Mouse (Mus musculus) liver, adult 2 months (tissue): ENCODE results near the gene Slc5a10.

Source experiments
- CTCF ChIP-seq: fragments of 200-500 bp; IDR thresholded peaks from 2 replicates; pipeline ENCODE4 v1.5.1; 2011; ENCODE audit warnings: low read depth, low read length, control low read depth
- POLR2A ChIP-seq: fragments of 200-500 bp; IDR thresholded peaks from 2 replicates; pipeline ENCODE4 v1.6.1; 2011; ENCODE audit warnings: low read length, control low read depth; ENCODE audit not compliant: insufficient read depth; ENCODE audit errors: extremely low read depth

- TF ChIP-seq CTCF (no peak), POLR2A (no peak)
Measured at GRCm38 (mm10) chr11:61728037-61728436, 7.4 kb upstream of the Slc5a10 start.
